Mouse (Mus musculus): Measurements from ENCODE around the gene Fgf13.

The Fgf13 gene

DNA sequence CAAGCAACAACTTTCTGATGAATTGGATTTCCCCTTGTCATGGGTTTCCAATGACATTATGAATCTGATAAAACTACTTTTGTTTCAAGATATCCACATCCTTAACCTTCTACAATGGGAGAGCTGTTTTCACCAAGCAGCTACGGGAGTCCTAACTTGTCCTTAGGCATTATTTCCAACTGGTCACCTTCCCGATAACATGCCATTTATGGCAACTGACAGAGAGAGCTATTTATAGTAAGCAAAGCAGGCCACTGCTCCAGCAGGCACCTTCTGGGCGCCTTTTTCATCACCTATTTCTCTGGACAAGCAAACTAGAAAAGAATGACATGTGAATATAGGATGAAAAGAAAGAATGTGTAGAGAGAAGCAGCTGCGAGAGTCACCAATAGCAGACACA, 385.5 kb downstream of the Fgf13 start:
- no peak for DNase-seq

DNA sequence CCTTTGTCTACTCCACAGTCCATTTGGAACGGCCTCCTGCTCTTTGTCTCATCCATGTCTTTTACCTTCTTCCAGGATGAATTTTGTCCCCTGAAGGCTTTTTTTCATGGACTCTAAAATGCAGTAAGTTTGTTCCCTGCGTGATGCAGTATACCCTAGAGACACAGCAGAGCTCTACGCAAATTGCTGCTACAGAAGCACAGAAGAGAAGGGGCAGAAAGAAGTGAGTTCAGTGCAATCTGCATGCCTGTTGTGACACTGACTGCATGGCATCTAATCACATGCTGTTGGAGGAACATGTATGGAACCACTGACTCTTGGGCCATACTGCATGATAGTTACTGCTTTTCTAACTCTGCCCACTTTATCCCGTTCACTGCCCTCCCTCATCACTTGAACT, 388.2 kb downstream of the Fgf13 start:
- DNase-seq: no peak

DNA sequence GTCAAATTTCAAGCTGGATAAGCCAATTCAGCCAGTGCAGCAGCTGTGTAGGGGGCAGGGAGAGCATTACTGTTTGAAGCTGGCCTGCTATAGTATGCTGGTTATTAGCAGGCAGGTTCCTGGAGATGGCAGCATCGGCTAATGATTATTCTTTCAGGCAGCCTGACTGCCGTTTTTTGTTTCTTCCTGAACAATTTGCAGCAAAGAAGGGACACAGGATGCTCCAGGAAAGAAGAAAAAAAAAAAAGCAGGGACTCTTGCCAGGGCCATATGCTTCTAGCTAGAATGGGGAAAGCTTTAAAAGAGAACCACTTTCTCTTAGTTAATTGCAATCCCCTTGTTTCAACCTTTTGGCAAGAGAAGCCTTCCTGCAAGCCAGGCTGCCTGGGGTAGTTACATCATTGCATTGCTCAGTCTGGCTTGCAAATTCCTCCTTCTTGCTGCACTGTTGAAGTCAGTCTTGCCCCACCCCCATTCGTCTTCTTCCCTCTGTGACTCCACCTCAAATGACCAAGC, 388.7 kb downstream of the Fgf13 start:
- no peak for DNase-seq

- no peak for DNase-seq
These were observed 390.2 kb downstream of the Fgf13 start for GRCm38 (mm10) chrX:59177653-59178052.

DNA sequence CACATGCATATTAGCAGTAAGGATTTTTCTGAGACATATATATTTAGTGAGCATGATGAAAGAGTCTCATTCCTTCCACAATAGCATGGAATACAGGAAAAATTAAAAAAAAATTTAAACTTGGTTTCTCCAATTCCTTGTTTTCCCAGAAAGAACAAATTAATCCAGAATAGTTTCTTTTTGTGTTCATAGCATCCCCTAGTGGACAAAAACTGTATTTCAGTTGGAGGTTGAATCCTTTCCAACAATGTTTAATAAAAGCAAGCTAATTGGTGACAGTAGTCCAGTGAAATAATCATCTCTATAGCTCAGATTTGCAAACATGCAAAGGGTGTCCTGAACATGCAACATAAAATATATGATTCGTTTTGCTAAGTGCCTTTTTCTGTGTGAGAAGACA, 395.7 kb downstream of the Fgf13 start:
- no peak for DNase-seq

GRCm38 (mm10) chrX:59166763-59167162, 401.1 kb downstream of the Fgf13 start:
- no peak for DNase-seq

- DNase-seq: no peak
These were observed 425.9 kb downstream of the Fgf13 start for GRCm38 (mm10) chrX:59141947-59142346.

DNA sequence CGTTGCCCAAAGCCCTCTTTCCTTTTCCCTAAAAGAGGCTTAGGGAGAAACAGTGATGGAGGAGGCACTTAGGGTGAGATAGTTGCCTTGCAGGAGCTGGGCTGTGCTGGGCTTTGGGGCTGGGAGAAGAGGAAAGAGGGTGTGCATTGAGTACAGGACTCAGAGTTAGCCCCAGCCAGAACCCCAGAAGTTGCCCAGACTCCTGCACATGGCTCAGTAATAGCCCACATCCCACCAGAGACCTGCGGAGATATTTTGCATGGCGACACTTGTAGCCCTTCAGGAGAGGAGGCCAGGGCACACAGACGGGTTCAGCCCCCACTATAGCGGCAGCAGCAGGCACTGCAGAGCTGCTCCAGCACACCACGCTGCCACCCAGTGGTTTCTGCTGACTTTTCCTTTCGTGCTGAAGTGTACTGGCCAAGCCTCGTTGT, 432.9 kb downstream of the Fgf13 start:
- DNase-seq: peak in 1 of 2 experiments; percentile 4

DNA sequence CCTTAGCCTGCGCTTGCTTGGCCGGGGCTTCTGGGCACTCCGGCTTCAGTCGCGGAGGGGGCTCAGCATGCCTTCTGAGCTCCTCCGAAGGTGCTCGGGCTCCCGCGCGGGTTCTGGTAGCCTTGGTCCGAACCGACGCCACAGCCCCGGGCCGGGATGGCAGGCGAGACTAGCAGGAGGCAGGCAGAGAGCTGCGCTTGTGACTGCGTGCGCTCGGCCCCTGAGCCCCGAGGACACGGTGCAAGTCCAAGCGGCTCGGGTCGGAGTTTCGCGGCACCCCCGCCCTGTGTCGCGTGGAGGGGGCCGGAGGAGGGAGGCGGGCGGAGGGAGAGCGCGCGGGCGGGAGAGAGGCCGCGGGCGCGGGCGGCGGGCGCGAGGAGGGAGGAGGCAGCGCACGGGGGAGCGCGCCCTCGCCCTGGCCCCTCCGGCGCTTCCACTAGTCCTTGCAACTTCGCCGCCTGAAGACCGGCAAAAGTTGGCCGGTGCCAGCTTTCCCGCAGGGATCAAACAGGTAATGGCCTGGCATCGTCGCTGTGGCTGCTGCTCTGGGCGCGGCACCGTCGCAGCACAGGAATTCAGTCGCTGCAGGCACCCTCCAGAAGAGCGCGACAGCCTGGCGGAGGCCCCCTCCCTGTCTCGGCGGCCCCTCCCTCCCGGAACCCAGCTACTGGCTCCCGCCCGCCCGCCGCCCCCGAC, 433.6 kb downstream of the Fgf13 start:
- no peak for DNase-seq

- no peak for DNase-seq
These were observed 434.1 kb downstream of the Fgf13 start for GRCm38 (mm10) chrX:59133834-59134165.

GRCm38 (mm10) chrX:59133416-59133815, 434.5 kb downstream of the Fgf13 start:
- DNase-seq: no peak

GRCm38 (mm10) chrX:59126637-59127036, 441.2 kb downstream of the Fgf13 start:
- DNase-seq: no peak

DNA sequence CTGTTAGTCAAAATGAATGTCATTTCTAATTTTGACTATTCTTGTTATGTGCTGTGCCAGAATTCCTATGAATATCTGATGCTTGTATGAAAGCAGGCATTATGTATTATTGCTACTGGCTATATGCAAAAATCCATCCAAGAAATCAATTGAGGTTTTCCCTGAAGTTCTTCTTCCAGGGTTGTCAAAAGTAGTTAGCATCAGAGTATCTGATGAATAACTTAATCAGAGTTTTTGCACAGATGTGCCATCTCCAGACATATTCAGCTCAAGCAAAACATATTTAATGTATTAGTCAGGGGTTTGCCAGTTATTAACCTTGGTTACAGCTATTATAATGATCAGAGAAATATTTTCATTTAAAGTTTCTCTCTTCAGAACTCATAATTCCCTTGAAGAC, 454.7 kb downstream of the Fgf13 start:
- DNase-seq: no peak

DNA sequence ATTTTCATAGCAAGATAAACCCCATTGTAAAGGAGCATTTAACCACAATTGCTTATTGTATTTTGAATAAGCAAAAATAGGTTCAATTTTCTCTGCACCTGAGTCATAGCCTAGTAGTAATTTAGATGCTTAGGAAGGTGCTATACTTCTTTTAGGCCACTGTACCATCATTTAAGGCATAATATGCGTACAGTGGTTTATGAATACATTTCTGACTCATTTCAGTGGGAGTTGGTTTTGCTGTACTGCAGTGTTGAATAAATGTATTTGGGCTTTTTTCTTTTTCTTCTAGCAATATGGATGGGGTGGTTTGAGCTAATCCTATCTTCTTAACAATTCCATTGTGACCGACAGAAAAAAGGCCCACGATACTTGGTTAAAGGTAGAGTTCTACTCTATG, 481.9 kb downstream of the Fgf13 start:
- DNase-seq: no peak

DNA sequence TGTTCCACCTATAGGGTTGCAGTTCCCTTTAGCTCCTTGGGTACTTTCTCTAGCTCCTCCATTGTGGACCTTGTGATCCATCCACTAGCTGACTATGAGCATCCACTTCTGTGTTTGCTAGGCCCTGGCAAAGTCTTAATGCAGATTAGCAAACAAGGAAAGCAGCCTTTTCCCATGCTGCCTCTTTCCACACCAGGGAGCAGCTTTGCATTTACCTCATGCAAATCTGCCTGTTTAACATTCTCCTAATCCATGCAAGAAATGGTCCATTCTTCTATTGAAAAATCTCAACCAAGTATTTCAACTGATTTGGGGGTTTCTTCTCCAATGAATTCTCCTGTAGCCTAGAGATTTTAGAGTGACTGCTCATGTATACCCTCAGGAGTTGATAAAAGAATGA, 487.4 kb downstream of the Fgf13 start:
- no peak for DNase-seq

DNA sequence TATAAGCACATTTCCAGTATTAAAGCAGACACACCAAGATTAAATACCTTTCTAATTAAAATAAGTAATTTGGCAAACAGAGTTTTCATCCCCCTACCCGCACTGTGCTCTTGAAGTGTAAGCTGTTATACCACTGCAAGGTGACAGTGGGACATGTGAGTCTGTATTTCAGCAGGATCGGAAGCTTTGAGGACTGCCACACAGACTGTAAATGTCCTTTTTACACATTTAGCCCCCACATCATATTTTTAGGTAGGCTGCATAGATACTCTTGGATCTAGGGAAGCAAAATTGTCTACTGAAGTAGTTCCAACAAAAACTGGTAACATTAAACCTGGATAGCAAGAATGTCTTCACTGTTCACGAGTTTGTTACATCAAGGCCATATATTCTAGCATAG, 495.8 kb downstream of the Fgf13 start:
- DNase-seq: no peak

- no peak for DNase-seq
These were observed 504.7 kb downstream of the Fgf13 start for GRCm38 (mm10) chrX:59063157-59063556.

- no peak for DNase-seq
These were observed 532.9 kb downstream of the Fgf13 start for GRCm38 (mm10) chrX:59034969-59035368.
